Mouse (Mus musculus) lung, embryonic 15.5 days (tissue): ENCODE measurements around the gene Ccng2. TPM values are rescaled to one million over a fixed set of nuclear protein-coding genes. Genes with fewer than 3 reads are reported as not detected.

Experiments used
- ATAC-seq: fragments of 200-750 bp; cut with Nextera tagmentation; 2 replicates; pipeline ENCODE4 v1.8.0; 2017; ENCODE audit warnings: moderate number of reproducible peaks, borderline replicate concordance; ENCODE audit not compliant: low FRiP score, low TSS enrichment; ENCODE audit errors: extremely low read depth
- H3K27ac ChIP-seq: fragments of 300-500 bp; sonication (generic); 2 replicates; pipeline ENCODE4 v1.5.1; 2015; ENCODE audit warnings: moderate library complexity, mild to moderate bottlenecking, inconsistent platforms
- H3K27me3 ChIP-seq: fragments of 300-500 bp; sonication (generic); 2 replicates; pipeline ENCODE4 v1.6.1; 2015; ENCODE audit warnings: inconsistent platforms
- H3K36me3 ChIP-seq: fragments of 300-500 bp; sonication (generic); 2 replicates; pipeline ENCODE4 v1.6.1; 2015; ENCODE audit warnings: inconsistent platforms
- H3K4me1 ChIP-seq: fragments of 300-500 bp; sonication (generic); 2 replicates; pipeline ENCODE4 v1.6.1; 2015; ENCODE audit warnings: inconsistent platforms
- H3K4me2 ChIP-seq: fragments of 300-500 bp; sonication (generic); 2 replicates; pipeline ENCODE4 v1.6.1; 2015; ENCODE audit warnings: inconsistent platforms, mild to moderate bottlenecking, moderate library complexity
- H3K4me3 ChIP-seq: fragments of 300-500 bp; sonication (generic); 2 replicates; pipeline ENCODE4 v1.5.1; 2015; ENCODE audit warnings: mild to moderate bottlenecking, inconsistent platforms
- H3K9ac ChIP-seq: fragments of 300-500 bp; sonication (generic); 2 replicates; pipeline ENCODE4 v1.6.1; 2015; ENCODE audit warnings: inconsistent platforms
- H3K9me3 ChIP-seq: fragments of 300-500 bp; sonication (generic); 2 replicates; pipeline ENCODE4 v1.6.1; 2016; ENCODE audit warnings: inconsistent platforms
- WGBS: fragments of 180-500 bp; shearing (Covaris S2); methylation state at CpG from one replicate; pipeline ENCODE4 v1.1.7; 2015; 5-methylcytosine and 5-hydroxymethylcytosine counted together
- polyA plus RNA-seq: library from polyadenylated mRNA; unstranded; fragments of >200 nt; fragmentation: Nextera tagmentation; extraction: Ambion mirVana; gene quantifications from 2 replicates; pipeline ENCODE4 v1.2.1, GENCODE M21; 2015

Ccng2 gene
- polyA plus RNA-seq, 1 experiment from 2014 or later = 67.6 TPM

DNA sequence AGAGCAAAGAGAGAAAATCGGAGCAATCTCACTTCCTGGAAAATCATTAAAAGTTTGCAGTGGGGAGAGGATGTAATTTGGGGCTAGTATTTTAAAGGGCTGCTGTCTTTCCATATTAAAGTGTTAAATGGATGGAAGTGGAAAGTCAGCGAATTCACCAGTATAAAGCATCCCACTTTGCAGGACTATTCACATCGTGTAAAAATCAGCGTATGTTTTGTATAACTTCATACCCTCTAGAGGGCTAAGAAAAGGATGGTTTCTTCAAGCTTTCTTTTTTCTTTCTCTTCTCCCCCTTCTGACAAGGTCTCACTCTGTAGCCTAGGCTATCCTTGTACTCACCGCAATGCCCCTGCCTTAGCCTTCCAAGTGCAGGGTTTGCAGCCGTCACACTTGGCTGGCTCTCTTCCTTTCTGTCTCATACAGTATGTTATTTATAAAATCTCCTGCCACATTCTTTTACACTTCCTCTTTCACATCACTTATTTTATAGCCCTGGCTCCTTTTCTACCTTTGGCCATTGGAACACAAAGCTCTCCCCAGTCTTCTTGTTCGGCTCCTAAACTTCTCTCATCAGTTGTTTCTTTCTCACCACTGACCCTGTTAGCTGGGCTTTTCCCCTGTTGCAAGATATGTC lies 1.8 kb upstream of the Ccng2 start:
- H3K27ac ChIP-seq = peak overlapping the region; percentile 82
- no peak overlapping the region for H3K4me3 ChIP-seq
- peaks cover 30% of the 10 kb centered on the region for H3K4me1 ChIP-seq
- no peak overlapping the region for H3K9ac ChIP-seq
- 59% methylated on average over 7 of the region's 7 CpGs for WGBS
- ATAC-seq = no peak
- H3K36me3 ChIP-seq = 0 out of 2 replicates have a peak, but pooled peaks cover 4% of the 10 kb centered on the region
- H3K4me2 ChIP-seq = no peak overlapping the region
- H3K9me3 ChIP-seq = no peaks in the 10 kb centered on the region
- H3K27me3 ChIP-seq = no peaks in the 10 kb centered on the region

DNA sequence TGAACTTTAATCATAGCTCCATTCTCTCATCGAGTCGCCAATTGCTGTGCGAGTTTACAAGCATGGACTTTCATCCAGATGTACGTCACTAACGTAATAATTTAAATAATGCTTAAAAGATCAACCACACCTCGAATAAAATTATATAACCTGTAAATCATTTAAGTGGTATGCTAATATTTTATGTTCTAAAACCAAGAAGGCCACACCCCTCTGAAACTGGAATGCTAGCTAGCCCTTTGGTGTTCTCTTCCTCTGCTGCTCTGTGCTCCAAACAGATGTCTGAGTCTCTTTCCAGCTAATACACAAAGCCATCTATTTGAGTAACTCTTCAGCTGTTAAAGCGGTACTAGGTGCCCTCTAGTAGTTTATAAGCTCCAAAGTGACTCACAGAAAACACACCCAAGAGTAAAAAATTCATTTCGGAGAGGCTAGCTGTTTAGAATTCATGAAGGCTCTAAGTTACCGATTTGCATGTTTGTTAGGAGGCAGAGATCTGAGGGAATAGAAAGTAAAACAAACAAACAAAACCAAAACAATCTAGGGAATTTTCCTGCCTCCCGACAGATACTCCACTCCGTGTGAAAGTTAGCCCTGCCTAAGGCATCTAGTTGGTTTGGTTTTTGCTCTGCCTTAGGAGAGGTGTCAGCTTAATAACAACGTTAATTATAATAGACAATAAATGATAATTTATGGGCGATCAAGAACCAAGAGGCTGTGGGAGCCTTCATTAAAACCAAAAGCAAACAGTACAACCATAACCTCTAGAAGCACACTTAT lies 1.1 kb upstream of the Ccng2 start:
- no peak for ATAC-seq
- Histone ChIP-seq H3K9ac (no peak overlapping the region; the same call in 1 of the 2 replicates), H3K4me3 (peak overlapping the region; percentile 97; the same call in 1 of the 2 replicates), H3K36me3 (peaks cover 9% of the 10 kb centered on the region), H3K9me3 (no peaks in the 10 kb centered on the region), H3K4me1 (peaks cover 30% of the 10 kb centered on the region), H3K27ac (peak overlapping the region; percentile 82), H3K27me3 (no peaks in the 10 kb centered on the region), H3K4me2 (peak overlapping the region; percentile 53)
- 47% methylated on average over 13 of the region's 13 CpGs for WGBS

DNA sequence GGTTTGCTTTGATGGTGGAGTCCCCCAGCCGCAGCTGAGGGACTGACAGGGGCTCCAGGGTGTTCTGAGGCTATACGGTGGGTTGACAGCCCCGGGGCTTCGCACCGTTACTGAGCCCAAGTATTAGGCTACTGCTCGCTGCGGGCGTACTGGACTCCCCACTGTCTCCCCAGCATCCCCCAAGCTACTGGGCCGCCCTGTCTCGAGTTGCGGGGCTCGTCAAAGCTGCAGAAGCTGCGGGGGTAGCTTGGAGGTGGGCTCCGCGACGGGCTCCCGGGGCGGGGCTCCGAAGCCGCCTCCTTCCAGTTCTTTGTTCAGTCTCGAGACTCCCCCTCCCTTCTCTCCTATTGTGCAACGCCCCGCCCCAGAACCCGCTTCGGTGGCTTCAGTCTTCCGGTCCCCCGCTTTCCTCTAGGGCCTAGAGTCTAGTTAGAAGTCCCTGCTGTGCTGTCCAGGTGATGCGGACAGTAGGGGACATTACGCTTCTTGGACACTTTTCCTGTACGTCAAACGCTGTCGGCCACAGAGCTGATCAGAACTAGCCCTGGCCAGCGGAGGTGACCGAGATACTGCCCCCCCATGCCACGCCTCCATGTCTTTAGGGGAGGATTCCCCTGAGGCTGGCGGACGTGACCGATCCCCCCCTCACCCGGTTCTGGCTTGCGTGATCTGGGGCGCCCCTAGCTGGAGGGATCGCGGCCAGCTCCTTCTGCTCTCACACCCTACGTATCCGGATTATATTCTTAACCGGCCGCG lies 972 bp downstream of the Ccng2 start:
- no peaks in the 10 kb centered on the region for H3K27me3 ChIP-seq
- peak overlapping the region; percentile 95 for H3K9ac ChIP-seq
- H3K4me2 ChIP-seq = peak overlapping the region; percentile 54
- H3K4me1 ChIP-seq = peaks cover 24% of the 10 kb centered on the region
- H3K36me3 ChIP-seq = peaks cover 27% of the 10 kb centered on the region
- no peaks in the 10 kb centered on the region for H3K9me3 ChIP-seq
- under 1% methylated on average over 48 of the region's 48 CpGs for WGBS
- ATAC-seq = peak; percentile 75
- H3K27ac ChIP-seq = peak overlapping the region; percentile 94
- H3K4me3 ChIP-seq = peak overlapping the region; percentile 97

DNA sequence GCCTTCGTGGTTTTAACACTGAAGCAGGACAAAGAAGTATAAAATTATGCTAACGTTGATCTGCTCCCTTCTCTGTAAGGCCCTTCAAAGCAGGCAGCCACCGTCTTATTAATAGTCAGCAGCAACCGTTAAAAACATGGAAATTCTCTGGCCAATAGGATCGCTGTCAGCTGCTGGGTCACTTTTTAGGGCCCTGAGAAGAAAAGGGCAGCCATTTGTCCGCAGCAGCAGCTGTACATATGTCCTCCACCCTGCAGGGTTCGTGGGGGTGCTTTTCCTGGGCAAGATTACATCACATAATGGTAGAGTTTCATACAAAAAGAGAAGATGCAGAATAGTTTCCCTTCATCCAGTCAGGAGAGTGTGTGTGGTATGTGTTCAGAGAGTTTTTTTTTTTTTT lies 3.0 kb downstream of the Ccng2 start:
- peaks cover 19% of the 10 kb centered on the region for H3K4me1 ChIP-seq
- no peak overlapping the region for H3K9ac ChIP-seq
- ATAC-seq = no peak
- H3K36me3 ChIP-seq = peaks cover 48% of the 10 kb centered on the region
- no peak overlapping the region for H3K27ac ChIP-seq
- peak overlapping the region; percentile 97; the same call in 1 of the 2 replicates for H3K4me3 ChIP-seq
- no peaks in the 10 kb centered on the region for H3K9me3 ChIP-seq
- 62% methylated on average over 7 of the region's 7 CpGs for WGBS
- H3K27me3 ChIP-seq = no peaks in the 10 kb centered on the region
- H3K4me2 ChIP-seq = peak overlapping the region; percentile 54

DNA sequence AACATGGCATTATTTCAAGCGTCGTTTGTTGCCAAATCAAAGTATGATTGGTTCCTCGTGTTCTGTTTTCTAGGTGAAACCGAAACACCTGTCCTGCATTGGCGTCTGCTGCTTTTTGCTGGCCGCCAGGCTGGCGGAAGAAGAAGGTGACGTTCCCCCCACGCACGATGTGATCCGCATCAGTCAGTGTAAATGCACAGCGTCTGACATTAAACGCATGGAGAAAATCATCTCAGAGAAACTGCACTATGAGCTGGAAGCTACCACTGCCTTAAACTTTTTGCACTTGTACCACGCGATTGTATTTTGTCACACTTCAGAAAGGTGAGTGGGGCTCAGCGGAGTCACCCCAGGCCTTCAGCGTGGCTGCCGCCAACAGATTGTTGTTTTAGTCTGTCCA lies 3.7 kb downstream of the Ccng2 start:
- Histone ChIP-seq H3K9ac (no peak overlapping the region), H3K4me3 (no peak overlapping the region), H3K27me3 (no peaks in the 10 kb centered on the region), H3K4me1 (peaks cover 17% of the 10 kb centered on the region), H3K27ac (no peak overlapping the region), H3K4me2 (no peak overlapping the region), H3K36me3 (peaks cover 54% of the 10 kb centered on the region), H3K9me3 (no peaks in the 10 kb centered on the region)
- WGBS = 93% methylated on average over 18 of the region's 18 CpGs
- no peak for ATAC-seq

DNA sequence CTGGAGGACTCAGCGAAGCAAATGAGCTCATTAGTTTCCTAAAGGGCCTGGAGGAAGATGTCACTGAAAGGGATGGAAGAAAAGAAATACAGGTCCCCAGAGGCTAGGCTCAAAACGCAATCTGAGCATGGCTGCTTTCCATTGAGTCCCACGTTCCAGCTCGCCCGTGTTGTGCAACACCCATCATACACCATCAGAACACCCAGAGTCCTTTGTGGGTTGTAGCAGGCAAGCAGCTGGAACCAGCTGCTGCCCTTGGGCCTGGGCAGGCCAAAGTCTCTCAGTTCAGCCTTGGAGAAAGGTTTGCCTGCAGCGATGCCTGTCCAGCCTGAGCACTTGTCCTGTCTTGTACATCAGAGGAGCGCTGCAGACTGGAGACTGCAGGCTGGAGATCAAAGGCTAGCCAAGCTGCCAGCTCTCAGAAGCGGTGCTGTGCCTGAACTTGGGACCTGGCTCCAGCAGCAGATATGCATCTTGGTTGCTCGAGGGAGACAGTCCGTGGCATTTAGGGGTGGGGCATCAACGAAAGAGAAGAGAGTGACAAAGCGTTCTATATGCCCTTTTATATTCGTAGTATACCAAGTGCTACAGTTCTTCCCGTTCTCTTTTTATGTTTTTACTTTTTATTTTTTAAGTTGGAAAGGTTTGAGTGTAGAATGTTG lies 15.5 kb downstream of the Ccng2 start:
- peak; percentile 90 for ATAC-seq
- WGBS = 56% methylated on average over 14 of the region's 14 CpGs
- 0 out of 2 replicates have a peak overlapping the region, but pooled peaks have one; percentile 41 for H3K27ac ChIP-seq
- no peaks in the 10 kb centered on the region for H3K4me1 ChIP-seq
- H3K9me3 ChIP-seq = no peaks in the 10 kb centered on the region
- H3K4me3 ChIP-seq = no peak overlapping the region
- no peak overlapping the region for H3K9ac ChIP-seq
- H3K36me3 ChIP-seq = peaks cover 6% of the 10 kb centered on the region; the same call in 1 of the 2 replicates
- no peaks in the 10 kb centered on the region for H3K27me3 ChIP-seq
- H3K4me2 ChIP-seq = no peak overlapping the region; the same call in 1 of the 2 replicates

DNA sequence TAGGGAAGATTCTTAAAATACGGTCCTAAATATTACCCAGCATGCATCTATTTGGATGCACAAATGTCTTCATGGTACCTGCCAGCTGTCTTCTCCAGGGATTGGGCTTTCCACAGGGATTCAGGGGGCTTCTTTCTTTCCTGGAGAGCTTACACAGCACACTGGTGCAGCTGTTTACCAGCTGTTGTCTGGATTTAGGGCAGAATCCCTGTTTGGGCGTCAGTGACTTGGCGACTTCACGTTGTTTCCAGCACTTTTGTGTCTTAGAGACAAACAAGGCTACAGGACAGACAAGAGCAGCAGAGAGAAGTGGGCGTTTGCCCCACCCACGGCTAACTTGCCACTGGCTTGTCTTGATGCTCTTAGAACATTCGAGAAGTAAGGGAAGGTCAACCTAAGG lies 16.1 kb downstream of the Ccng2 start:
- Histone ChIP-seq H3K36me3 (peaks cover under 1% of the 10 kb centered on the region; the same call in 1 of the 2 replicates), H3K9ac (no peak overlapping the region), H3K4me1 (no peaks in the 10 kb centered on the region), H3K9me3 (no peaks in the 10 kb centered on the region), H3K4me3 (no peak overlapping the region), H3K27ac (0 out of 2 replicates have a peak overlapping the region, but pooled peaks have one; percentile 41), H3K4me2 (no peak overlapping the region), H3K27me3 (no peaks in the 10 kb centered on the region)
- WGBS = 63% methylated on average over 7 of the region's 7 CpGs
- ATAC-seq = no peak; the same call in 1 of the 2 replicates

DNA sequence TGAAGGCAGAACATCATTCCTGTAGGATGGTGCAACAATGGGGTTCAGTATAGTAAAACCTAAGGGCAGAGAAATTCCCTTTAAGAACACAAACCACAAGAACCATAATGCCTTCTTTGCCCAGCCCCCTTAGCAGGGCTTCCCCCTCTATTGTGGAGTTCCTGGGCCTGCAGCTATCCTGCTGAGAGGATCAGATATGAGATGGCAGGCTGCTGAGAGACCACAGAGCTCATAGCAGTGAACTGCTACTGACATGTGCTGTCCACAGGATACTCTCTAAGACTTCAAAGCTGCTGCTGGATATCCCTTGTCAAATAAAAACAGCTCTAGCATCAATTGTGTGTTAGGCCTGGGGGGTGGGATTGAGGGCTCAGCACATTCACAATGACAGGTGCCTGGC lies 21.5 kb downstream of the Ccng2 start:
- Histone ChIP-seq H3K4me2 (no peak overlapping the region), H3K9me3 (no peaks in the 10 kb centered on the region), H3K9ac (no peak overlapping the region), H3K4me1 (no peaks in the 10 kb centered on the region), H3K36me3 (no peaks in the 10 kb centered on the region), H3K4me3 (no peak overlapping the region), H3K27ac (no peak overlapping the region), H3K27me3 (no peaks in the 10 kb centered on the region)
- no peak for ATAC-seq

DNA sequence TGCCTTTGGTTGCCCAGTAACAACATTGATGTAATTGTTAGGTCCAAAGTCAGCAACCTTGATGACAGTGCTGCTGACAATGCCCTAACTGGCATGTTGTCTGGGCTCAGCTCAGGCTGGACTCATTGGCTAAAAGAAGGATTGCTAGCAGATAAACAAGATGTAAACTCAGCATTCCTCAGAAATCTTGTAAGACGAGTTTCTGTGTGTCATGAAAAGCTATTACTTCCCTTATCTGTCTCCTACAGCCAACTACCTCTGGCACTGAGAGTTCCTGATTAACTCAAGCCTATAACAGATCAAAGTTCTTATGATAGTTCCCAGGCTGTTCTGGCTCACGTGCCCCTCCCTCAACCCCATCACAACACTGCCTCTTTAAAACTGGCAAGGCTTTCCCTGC lies 23.2 kb downstream of the Ccng2 start:
- Histone ChIP-seq H3K27ac (no peak overlapping the region), H3K4me2 (no peak overlapping the region), H3K36me3 (no peaks in the 10 kb centered on the region), H3K9me3 (no peaks in the 10 kb centered on the region), H3K27me3 (no peaks in the 10 kb centered on the region), H3K9ac (no peak overlapping the region), H3K4me1 (no peaks in the 10 kb centered on the region), H3K4me3 (no peak overlapping the region)
- 26% methylated on average over 2 of the region's 2 CpGs for WGBS
- no peak for ATAC-seq

DNA sequence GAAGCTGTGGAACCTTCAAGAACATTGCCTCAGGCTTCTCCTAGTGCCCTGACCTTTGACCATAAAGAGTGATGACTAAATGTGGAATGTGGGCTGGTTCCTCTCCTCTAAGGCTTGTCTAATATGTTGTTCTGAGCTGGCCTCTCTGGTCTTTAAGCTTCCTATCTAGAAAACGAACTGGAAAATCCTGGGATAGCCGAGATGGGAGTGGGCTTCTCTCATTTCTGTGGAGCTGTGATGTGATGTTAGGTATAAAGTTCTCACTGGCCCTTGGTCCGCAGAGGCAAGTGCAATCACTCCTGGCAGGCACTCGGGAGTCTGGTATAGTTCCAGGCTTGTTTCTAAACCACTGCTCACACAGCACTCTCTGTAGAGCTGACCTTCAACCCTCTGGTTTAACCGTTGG lies 29.3 kb downstream of the Ccng2 start:
- Histone ChIP-seq H3K9me3 (no peaks in the 10 kb centered on the region), H3K4me2 (no peak overlapping the region), H3K4me1 (no peaks in the 10 kb centered on the region), H3K36me3 (no peaks in the 10 kb centered on the region), H3K27ac (no peak overlapping the region), H3K4me3 (no peak overlapping the region), H3K27me3 (no peaks in the 10 kb centered on the region), H3K9ac (no peak overlapping the region)
- 57% methylated on average over 5 of the region's 5 CpGs for WGBS
- ATAC-seq = no peak

DNA sequence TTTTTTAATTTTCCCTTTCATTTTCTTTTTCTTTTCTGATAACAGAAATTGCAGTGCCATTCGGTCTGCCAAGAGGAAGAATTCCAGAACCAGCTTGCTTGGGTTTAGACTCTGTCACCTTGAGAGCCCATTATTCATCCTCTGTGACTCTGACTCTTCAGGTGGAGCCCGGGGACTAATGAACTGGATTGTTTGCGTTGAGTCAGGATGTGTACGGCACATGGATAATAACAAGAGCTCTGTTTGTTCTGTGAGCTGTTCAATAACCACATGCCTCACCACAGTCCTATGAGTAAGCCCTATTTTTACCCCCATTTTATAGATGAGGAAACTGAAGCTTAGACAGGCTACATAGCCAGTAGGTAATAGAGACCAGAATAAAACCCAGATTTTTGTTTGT lies 29.7 kb downstream of the Ccng2 start:
- H3K9ac ChIP-seq = no peak overlapping the region
- H3K9me3 ChIP-seq = no peaks in the 10 kb centered on the region
- no peak overlapping the region for H3K4me3 ChIP-seq
- H3K4me1 ChIP-seq = no peaks in the 10 kb centered on the region
- no peak overlapping the region for H3K4me2 ChIP-seq
- H3K27ac ChIP-seq = no peak overlapping the region
- WGBS = 41% methylated on average over 4 of the region's 4 CpGs
- no peak for ATAC-seq
- no peaks in the 10 kb centered on the region for H3K27me3 ChIP-seq
- no peaks in the 10 kb centered on the region for H3K36me3 ChIP-seq
